Mouse (Mus musculus) forebrain, postnatal 0 days (tissue): ENCODE results near the gene Ipo4. TPM values are rescaled to one million over a fixed set of nuclear protein-coding genes. Genes with fewer than 3 reads are reported as not detected.

Experiments
- ATAC-seq: fragments of 200-750 bp; cut with Nextera tagmentation; 2 replicates; pipeline ENCODE4 v1.8.0; 2017; ENCODE audit warnings: mild to moderate bottlenecking, moderate library complexity
- DNase-seq: peaks from one replicate; pipeline ENCODE4 v3.0.0-alpha.2; 2015
- H3K27ac ChIP-seq: fragments of 300-500 bp; sonication (generic); 2 replicates; pipeline ENCODE4 v1.5.1; 2014; ENCODE audit warnings: low read depth, mild to moderate bottlenecking, antibody characterized with exemption, low read length, moderate library complexity, mixed read lengths
- H3K27me3 ChIP-seq: fragments of 300-500 bp; sonication (generic); 2 replicates; pipeline ENCODE4 v1.6.1; 2014; ENCODE audit warnings: mild to moderate bottlenecking, low read length, mixed read lengths; ENCODE audit not compliant: insufficient read depth
- H3K36me3 ChIP-seq: fragments of 300-500 bp; sonication (generic); 2 replicates; pipeline ENCODE4 v1.6.1; 2014; ENCODE audit warnings: mild to moderate bottlenecking, moderate library complexity; ENCODE audit not compliant: insufficient read depth
- H3K4me1 ChIP-seq: fragments of 300-500 bp; sonication (generic); 2 replicates; pipeline ENCODE4 v1.6.1; 2014; ENCODE audit warnings: antibody characterized with exemption; ENCODE audit not compliant: insufficient read depth
- H3K4me2 ChIP-seq: fragments of 300-500 bp; sonication (generic); 2 replicates; pipeline ENCODE4 v1.6.1; 2014; ENCODE audit warnings: low read depth, mild to moderate bottlenecking, moderate library complexity
- H3K4me3 ChIP-seq: fragments of 300-500 bp; sonication (generic); 2 replicates; pipeline ENCODE4 v1.5.1; 2014; ENCODE audit warnings: low read depth, low read length, mixed read lengths
- H3K9ac ChIP-seq: fragments of 300-500 bp; sonication (generic); 2 replicates; pipeline ENCODE4 v1.6.1; 2014; ENCODE audit warnings: mild to moderate bottlenecking
- H3K9me3 ChIP-seq: fragments of 300-500 bp; sonication (generic); 2 replicates; pipeline ENCODE4 v1.6.1; 2016; ENCODE audit warnings: low read length
- CTCF ChIP-seq: sonication (generic); IDR thresholded peaks from 2 replicates; pipeline ENCODE4 v1.5.1; 2016; ENCODE audit warnings: antibody characterized with exemption, control low read depth, low read depth
- WGBS: fragments of 180-500 bp; shearing (Covaris S2); extraction: QIAGEN DNeasy Blood & Tissue Kit; methylation state at CpG from one replicate; pipeline ENCODE4 v1.1.7; 2014; 5-methylcytosine and 5-hydroxymethylcytosine counted together
- polyA plus RNA-seq: library from polyadenylated mRNA; unstranded; fragments of >200 nt; fragmentation: Nextera tagmentation; extraction: Ambion mirVana; gene quantifications from 2 replicates; pipeline ENCODE4 v1.2.1, GENCODE M21; 2015
- total RNA-seq: library from RNA; depleted of rRNA; stranded (reverse); fragments of >200 nt; gene quantifications from 2 replicates; pipeline ENCODE4 v1.2.3, GENCODE M21; 2014

Ipo4 gene
- total and polyA plus RNA-seq, 2 experiments from 2014 or later, result 90.9 to 92.0 TPM

GRCm38 (mm10) chr14:55644261-55644888, 8.6 kb upstream of the Ipo4 start:
- Histone ChIP-seq H3K36me3 (peaks cover 16% of the 10 kb centered on the region), H3K4me1 (peaks cover 10% of the 10 kb centered on the region), H3K9me3 (no peaks in the 10 kb centered on the region), H3K4me2 (peak overlapping the region; percentile 61), H3K27me3 (no peaks in the 10 kb centered on the region), H3K27ac (no peak overlapping the region), H3K9ac (peak overlapping the region; percentile 93), H3K4me3 (peak overlapping the region; percentile 89)
- no peak for TF ChIP-seq CTCF
- ATAC-seq (no peak), DNase-seq (no peak)
- WGBS, result 29% methylated on average over 17 of the region's 17 CpGs

DNA sequence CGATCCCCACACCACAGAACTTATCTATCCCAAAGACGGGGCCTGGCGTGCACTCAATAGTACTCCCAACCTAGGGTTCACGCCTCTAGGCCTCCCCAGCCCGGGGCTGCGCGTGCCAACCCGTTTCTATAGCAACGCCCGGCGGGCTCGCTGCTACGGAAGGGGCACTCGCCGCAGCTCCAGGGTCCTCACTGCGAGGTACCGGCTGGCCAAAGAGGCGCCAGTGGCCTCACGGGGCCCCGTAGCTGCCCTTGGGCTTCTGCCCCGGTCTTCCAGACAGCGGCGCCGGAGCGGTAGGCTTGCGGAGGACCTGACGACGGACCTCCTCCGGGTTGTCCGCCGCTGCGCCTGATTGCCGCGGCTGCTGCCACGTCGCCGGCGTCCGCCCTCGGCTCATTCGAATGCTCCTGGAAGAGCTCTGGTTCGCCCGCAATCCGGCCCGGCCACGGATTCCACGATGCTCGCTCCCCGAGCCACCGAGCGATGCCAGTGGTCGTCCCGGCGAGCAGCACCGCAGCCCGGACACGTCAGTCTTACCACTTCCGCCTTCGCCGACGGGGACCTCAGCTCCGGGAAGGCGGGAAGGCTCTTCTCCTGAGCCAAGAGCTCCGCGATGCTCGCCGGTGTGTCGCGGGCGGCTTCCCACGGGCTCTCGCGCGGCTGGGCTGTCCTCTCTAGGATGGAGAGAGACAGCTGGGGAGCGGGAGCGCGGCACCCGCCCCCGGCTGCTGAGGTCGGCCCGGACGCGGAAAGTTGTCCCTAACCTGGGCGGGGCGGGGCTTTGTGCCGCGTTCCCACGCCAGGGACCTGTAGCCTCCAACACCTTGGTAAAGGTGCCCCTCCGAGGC, 7.5 kb upstream of the Ipo4 start, which contains the start of gene Tm9sf1:
TSS of gene Tm9sf1 (minus strand) at position 747 of the 848 bp plus-strand sequence.
- Histone ChIP-seq H3K4me1 (peaks cover 10% of the 10 kb centered on the region), H3K9me3 (no peaks in the 10 kb centered on the region), H3K4me2 (peak within 1 kb of the TSS; percentile 61), H3K27ac (peak within 1 kb of the TSS; percentile 97), H3K36me3 (peaks cover 21% of the 10 kb centered on the region), H3K4me3 (peak within 1 kb of the TSS; percentile 89), H3K9ac (peak within 1 kb of the TSS; percentile 93), H3K27me3 (no peaks in the 10 kb centered on the region)
- WGBS, result 1% methylated on average over 89 of the region's 89 CpGs
- DNase-seq, result peak; percentile 87
- ATAC-seq, result peak; percentile 90
- 0 out of 2 replicates have a peak, but pooled peaks have one; percentile 11 for TF ChIP-seq CTCF

DNA sequence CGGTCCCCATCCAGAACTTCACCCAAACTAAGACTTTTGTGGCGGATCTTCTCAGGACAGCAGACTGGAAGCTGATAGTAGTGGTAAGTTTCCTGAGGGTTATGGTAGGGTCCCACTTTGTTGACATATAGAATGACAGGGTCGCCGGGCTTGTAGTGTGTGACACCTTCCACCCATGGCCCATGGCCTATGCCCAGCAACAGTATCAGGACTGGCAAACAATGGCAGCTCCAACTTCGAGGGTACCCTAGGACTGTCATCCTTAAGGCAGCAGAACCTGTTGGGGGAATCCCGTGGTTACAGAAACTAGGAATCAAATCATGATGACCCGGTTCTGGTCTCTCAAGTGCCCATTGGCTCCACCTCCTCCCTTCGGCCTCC, 6.9 kb upstream of the Ipo4 start:
- peaks cover 27% of the 10 kb centered on the region for H3K36me3 ChIP-seq
- H3K4me2 ChIP-seq, result peak overlapping the region; percentile 61
- DNase-seq (no peak), ATAC-seq (peak; percentile 14)
- 21% methylated on average over 8 of the region's 8 CpGs for WGBS
- H3K9me3 ChIP-seq, result no peaks in the 10 kb centered on the region
- TF ChIP-seq CTCF, result no peak
- H3K27me3 ChIP-seq, result no peaks in the 10 kb centered on the region
- H3K9ac ChIP-seq, result peak overlapping the region; percentile 93
- peaks cover 10% of the 10 kb centered on the region for H3K4me1 ChIP-seq
- H3K4me3 ChIP-seq, result peak overlapping the region; percentile 89
- H3K27ac ChIP-seq, result peak overlapping the region; percentile 97

DNA sequence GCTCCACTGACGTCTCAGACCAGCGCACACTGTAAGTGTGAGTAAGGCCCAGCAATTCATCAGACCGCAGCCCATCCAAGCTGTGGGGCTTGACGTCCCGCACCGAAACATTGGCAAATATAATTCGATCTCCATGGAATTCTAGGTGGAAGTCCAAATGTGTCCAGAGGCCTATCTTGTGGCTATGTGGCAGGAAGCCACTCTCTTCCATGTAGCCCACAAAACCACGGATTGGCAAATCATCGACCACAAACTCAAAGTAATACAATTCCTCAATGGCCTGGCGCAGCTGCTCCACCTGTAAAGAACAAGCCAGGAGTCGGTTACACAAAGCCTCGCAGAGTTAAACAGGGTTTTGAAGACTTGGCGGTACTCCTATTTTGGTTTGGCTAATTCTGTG, 5.5 kb upstream of the Ipo4 start:
- no peaks in the 10 kb centered on the region for H3K9me3 ChIP-seq
- H3K4me1 ChIP-seq, result peaks cover 10% of the 10 kb centered on the region
- TF ChIP-seq CTCF, result no peak
- no peak overlapping the region for H3K27ac ChIP-seq
- DNase-seq, result no peak
- H3K27me3 ChIP-seq, result no peaks in the 10 kb centered on the region
- H3K4me3 ChIP-seq, result no peak overlapping the region
- ATAC-seq, result no peak
- WGBS, result 97% methylated on average over 13 of the region's 13 CpGs
- no peak overlapping the region for H3K4me2 ChIP-seq
- H3K9ac ChIP-seq, result no peak overlapping the region
- peaks cover 34% of the 10 kb centered on the region for H3K36me3 ChIP-seq

GRCm38 (mm10) chr14:55640816-55641215, 5.1 kb upstream of the Ipo4 start:
- 96% methylated on average over 14 of the region's 14 CpGs for WGBS
- TF ChIP-seq CTCF, result no peak
- no peak overlapping the region for H3K4me3 ChIP-seq
- ATAC-seq (no peak), DNase-seq (no peak)
- no peak overlapping the region for H3K9ac ChIP-seq
- H3K9me3 ChIP-seq, result no peaks in the 10 kb centered on the region
- H3K36me3 ChIP-seq, result peaks cover 34% of the 10 kb centered on the region
- H3K4me1 ChIP-seq, result peaks cover 10% of the 10 kb centered on the region
- no peaks in the 10 kb centered on the region for H3K27me3 ChIP-seq
- no peak overlapping the region for H3K4me2 ChIP-seq
- no peak overlapping the region for H3K27ac ChIP-seq

GRCm38 (mm10) chr14:55637795-55638194, 2.0 kb upstream of the Ipo4 start, which contains the start of gene Gm49378:
Gm49378 (minus strand) TSS chr14:55637895.
- H3K36me3 ChIP-seq, result peaks cover 47% of the 10 kb centered on the region
- ATAC-seq (no peak), DNase-seq (no peak)
- 95% methylated on average over 9 of the region's 9 CpGs for WGBS
- no peak within 1 kb of the TSS for H3K4me2 ChIP-seq
- no peaks in the 10 kb centered on the region for H3K4me1 ChIP-seq
- no peak within 1 kb of the TSS for H3K4me3 ChIP-seq
- H3K9ac ChIP-seq, result no peak within 1 kb of the TSS
- H3K9me3 ChIP-seq, result no peaks in the 10 kb centered on the region
- no peaks in the 10 kb centered on the region for H3K27me3 ChIP-seq
- no peak within 1 kb of the TSS for H3K27ac ChIP-seq
- no peak for TF ChIP-seq CTCF

DNA sequence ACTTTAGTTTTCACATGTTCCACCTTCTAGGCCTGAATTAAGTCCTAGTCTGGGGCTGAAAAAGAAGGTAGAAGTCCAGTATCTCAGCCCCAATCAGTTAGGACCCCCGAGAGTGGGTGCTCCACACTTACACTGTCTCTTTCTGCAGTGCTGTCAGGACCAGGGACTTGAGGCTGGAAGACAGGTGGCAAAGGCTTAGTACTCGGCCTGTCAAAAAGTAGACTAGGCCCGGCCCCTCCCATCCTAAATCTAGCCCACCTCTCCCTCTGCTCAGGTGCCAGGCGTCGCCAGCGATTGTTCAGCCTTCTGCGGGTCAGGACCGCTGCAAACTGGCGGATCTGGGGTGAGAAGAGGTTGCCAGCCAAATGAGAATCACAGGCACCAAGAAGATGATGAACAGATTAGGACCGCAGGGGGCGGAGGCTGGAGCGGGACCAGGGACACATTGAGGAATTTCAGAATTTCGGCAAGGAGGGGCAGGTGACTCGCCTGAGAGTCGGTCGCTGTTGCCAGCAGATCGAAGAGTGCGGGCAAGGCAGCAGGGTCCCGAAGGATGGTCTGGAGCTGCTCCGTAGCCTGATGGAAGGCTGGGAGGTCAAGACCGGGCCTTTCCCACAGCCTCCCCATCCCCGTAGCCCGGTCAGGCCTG, 759 bp downstream of the Ipo4 start:
- Histone ChIP-seq H3K36me3 (peaks cover 64% of the 10 kb centered on the region), H3K4me3 (peak overlapping the region; percentile 69), H3K9ac (peak overlapping the region; percentile 68), H3K4me2 (peak overlapping the region; percentile 82), H3K27ac (peak overlapping the region; percentile 78), H3K27me3 (no peaks in the 10 kb centered on the region), H3K9me3 (no peaks in the 10 kb centered on the region), H3K4me1 (no peaks in the 10 kb centered on the region)
- DNase-seq (no peak), ATAC-seq (peak; percentile 45)
- peak; percentile 18; the same call in 1 of the 2 replicates for TF ChIP-seq CTCF
- 4% methylated on average over 20 of the region's 23 CpGs for WGBS
